In the genomic region with DNA sequence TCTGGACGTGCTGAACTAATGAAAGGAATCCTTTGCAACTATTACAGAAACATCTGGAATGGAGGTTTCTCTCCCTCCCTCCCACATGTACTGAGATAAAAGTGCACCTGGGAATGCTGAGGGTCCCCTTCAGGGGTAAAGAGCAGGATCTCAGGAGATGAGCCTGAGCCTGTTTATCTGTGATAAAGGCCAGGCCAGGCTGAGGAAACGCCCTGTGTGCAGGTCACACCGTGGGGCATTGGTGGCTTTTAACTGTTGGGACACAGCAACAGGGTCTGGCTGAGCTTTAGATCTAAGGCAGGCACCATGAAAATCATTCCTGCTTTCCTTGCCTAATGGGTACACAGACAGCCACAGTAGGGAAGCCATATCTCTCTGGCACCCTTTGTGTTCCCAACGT, we compare ENCODE assay signal across 16 mouse cellular contexts. TPM values are rescaled to one million over a fixed set of nuclear protein-coding genes. Genes with fewer than 3 reads are reported as not detected.
"Had no signal": no experiment of that assay in that cellular context is flagged by ENCODE, and none has a peak within 500 bp of the region (broad histone marks: within the 10 kb centered on the region; RNA-seq: fewer than 3 reads in every experiment).

No protein-coding gene starts in this region.

- H3K4me3 ChIP-seq: layer of hippocampus, adult 2 months; left cerebral cortex, adult 2 months; liver, embryonic 15.5 days; megakaryocyte, embryonic 14.5 days had no signal

- H3K4me1 ChIP-seq: megakaryocyte, embryonic 14.5 days had no signal

- H3K9me3 ChIP-seq: liver, embryonic 15.5 days; megakaryocyte, embryonic 14.5 days had no signal

- H3K27ac ChIP-seq: kidney, postnatal 0 days; left cerebral cortex, adult 2 months; liver, embryonic 15.5 days; macrophage had no signal

- H3K36me3 ChIP-seq: liver, embryonic 15.5 days had no signal

- ATAC-seq: inflammation-experienced regulatory T-cells, adult 6 months; intestine, embryonic 16.5 days; lung, postnatal 0 days had no signal

- H3K27me3 ChIP-seq: liver, embryonic 15.5 days had no signal

- DNase-seq: kidney, adult 2 months; kidney, postnatal 25 days; layer of hippocampus, adult 9-11 months; lung, embryonic 14.5 days; midbrain, embryonic 14.5 days; thymus, postnatal 25 days had no signal

- H3K4me2 ChIP-seq: liver, embryonic 15.5 days; lung, embryonic 14.5 days; midbrain, embryonic 11.5 days had no signal

- H3K9ac ChIP-seq: liver, embryonic 15.5 days; lung, embryonic 14.5 days had no signal

RNA-seq across cellular contexts. Expression of a gene that starts 35.3 kb away (rescaled TPM):
- polyA plus RNA-seq: macrophage had no signal
